Mouse (Mus musculus) forebrain, embryonic 12.5 days (tissue): Measurements from ENCODE around the gene Btn1a1. TPM values are rescaled to one million over a fixed set of nuclear protein-coding genes. Genes with fewer than 3 reads are reported as not detected.
A peak's percentile ranks its signal among the peaks of the same experiment; 100 is the strongest.

ENCODE experiments used
- ATAC-seq: fragments of 200-750 bp; cut with Nextera tagmentation; 2 replicates; pipeline ENCODE4 v1.8.0; 2017; ENCODE audit warnings: moderate TSS enrichment; ENCODE audit not compliant: low FRiP score
- H3K27ac ChIP-seq: fragments of 300-500 bp; sonication (generic); 2 replicates; pipeline ENCODE4 v1.5.1; 2016; ENCODE audit warnings: mild to moderate bottlenecking
- H3K27me3 ChIP-seq: fragments of 300-500 bp; sonication (generic); 2 replicates; pipeline ENCODE4 v1.6.1; 2016; ENCODE audit warnings: mild to moderate bottlenecking
- H3K36me3 ChIP-seq: fragments of 300-500 bp; sonication (generic); replicated peaks from 2 replicates; pipeline ENCODE4 v1.6.1; 2016; ENCODE audit warnings: mild to moderate bottlenecking
- H3K4me1 ChIP-seq: fragments of 300-500 bp; sonication (generic); 2 replicates; pipeline ENCODE4 v1.6.1; 2016
- H3K4me2 ChIP-seq: fragments of 300-500 bp; sonication (generic); 2 replicates; pipeline ENCODE4 v1.6.1; 2016; ENCODE audit warnings: mild to moderate bottlenecking, moderate library complexity
- H3K4me3 ChIP-seq: fragments of 300-500 bp; sonication (generic); replicated peaks from 2 replicates; pipeline ENCODE4 v1.5.1; 2016; ENCODE audit warnings: mild to moderate bottlenecking
- H3K9ac ChIP-seq: fragments of 300-500 bp; sonication (generic); 2 replicates; pipeline ENCODE4 v1.6.1; 2016; ENCODE audit warnings: mild to moderate bottlenecking
- H3K9me3 ChIP-seq: fragments of 300-500 bp; sonication (generic); 2 replicates; pipeline ENCODE4 v1.6.1; 2016
- WGBS: fragments of 180-500 bp; shearing (Covaris S2); methylation state at CpG from one replicate; pipeline ENCODE4 v1.1.7; 2016; 5-methylcytosine and 5-hydroxymethylcytosine counted together
- polyA plus RNA-seq: library from polyadenylated mRNA; unstranded; fragments of >200 nt; fragmentation: Nextera tagmentation; extraction: Ambion mirVana; gene quantifications from 2 replicates; pipeline ENCODE4 v1.2.1, GENCODE M21; 2016

Btn1a1 gene
- polyA plus RNA-seq, 1 experiment from 2014 or later, result 0.18 TPM

GRCm38 (mm10) chr13:23435676-23436075, 30.0 kb downstream of the Btn1a1 start:
- H3K27me3 ChIP-seq, result no peaks in the 10 kb centered on the region
- peak overlapping the region; percentile 65 for H3K4me2 ChIP-seq
- H3K27ac ChIP-seq, result 0 out of 2 replicates have a peak overlapping the region, but pooled peaks have one; percentile 25
- peak overlapping the region; percentile 40 for H3K4me3 ChIP-seq
- peaks cover 18% of the 10 kb centered on the region for H3K4me1 ChIP-seq
- ATAC-seq, result no peak
- H3K36me3 ChIP-seq, result no peaks in the 10 kb centered on the region
- 1% methylated on average over 12 of the region's 12 CpGs for WGBS
- no peaks in the 10 kb centered on the region for H3K9me3 ChIP-seq
- peak overlapping the region; percentile 54; the same call in 1 of the 2 replicates for H3K9ac ChIP-seq

GRCm38 (mm10) chr13:23435241-23435640, 30.5 kb downstream of the Btn1a1 start:
- Histone ChIP-seq H3K9ac (no peak overlapping the region), H3K4me1 (peaks cover 18% of the 10 kb centered on the region), H3K36me3 (no peaks in the 10 kb centered on the region), H3K9me3 (no peaks in the 10 kb centered on the region), H3K27ac (no peak overlapping the region), H3K27me3 (no peaks in the 10 kb centered on the region), H3K4me3 (peak overlapping the region; percentile 40), H3K4me2 (peak overlapping the region; percentile 65)
- 17% methylated on average over 4 of the region's 4 CpGs for WGBS
- ATAC-seq, result no peak

- H3K27ac ChIP-seq, result no peak overlapping the region
- peaks cover 25% of the 10 kb centered on the region for H3K4me1 ChIP-seq
- no peaks in the 10 kb centered on the region for H3K36me3 ChIP-seq
- WGBS, result 10% methylated on average over 7 of the region's 7 CpGs
- H3K9ac ChIP-seq, result no peak overlapping the region
- H3K4me3 ChIP-seq, result no peak overlapping the region
- no peak for ATAC-seq
- no peaks in the 10 kb centered on the region for H3K9me3 ChIP-seq
- no peaks in the 10 kb centered on the region for H3K27me3 ChIP-seq
- peak overlapping the region; percentile 28 for H3K4me2 ChIP-seq
Measured at GRCm38 (mm10) chr13:23434426-23434825, 31.3 kb downstream of the Btn1a1 start.

- 56% methylated on average over 5 of the region's 5 CpGs for WGBS
- H3K27ac ChIP-seq, result no peak overlapping the region
- ATAC-seq, result no peak
- H3K4me1 ChIP-seq, result peaks cover 30% of the 10 kb centered on the region
- H3K9ac ChIP-seq, result no peak overlapping the region
- no peaks in the 10 kb centered on the region for H3K36me3 ChIP-seq
- H3K4me3 ChIP-seq, result no peak overlapping the region
- no peaks in the 10 kb centered on the region for H3K27me3 ChIP-seq
- H3K4me2 ChIP-seq, result peak overlapping the region; percentile 30
- H3K9me3 ChIP-seq, result no peaks in the 10 kb centered on the region
Measured at GRCm38 (mm10) chr13:23433801-23434200, 31.9 kb downstream of the Btn1a1 start.

GRCm38 (mm10) chr13:23433206-23433605, 32.5 kb downstream of the Btn1a1 start:
- Histone ChIP-seq H3K27ac (peak overlapping the region; percentile 46; the same call in 1 of the 2 replicates), H3K9ac (peak overlapping the region; percentile 5; the same call in 1 of the 2 replicates), H3K36me3 (no peaks in the 10 kb centered on the region), H3K4me3 (peak overlapping the region; percentile 49), H3K4me1 (peaks cover 30% of the 10 kb centered on the region), H3K4me2 (peak overlapping the region; percentile 58), H3K27me3 (no peaks in the 10 kb centered on the region), H3K9me3 (no peaks in the 10 kb centered on the region)
- 8% methylated on average over 5 of the region's 5 CpGs for WGBS
- ATAC-seq, result no peak

GRCm38 (mm10) chr13:23432562-23433201, 33.0 kb downstream of the Btn1a1 start:
- peaks cover 30% of the 10 kb centered on the region for H3K4me1 ChIP-seq
- no peaks in the 10 kb centered on the region for H3K9me3 ChIP-seq
- peak overlapping the region; percentile 40; the same call in 1 of the 2 replicates for H3K9ac ChIP-seq
- peak overlapping the region; percentile 49 for H3K4me3 ChIP-seq
- H3K27ac ChIP-seq, result peak overlapping the region; percentile 57; the same call in 1 of the 2 replicates
- peak overlapping the region; percentile 58 for H3K4me2 ChIP-seq
- peak; percentile 87 for ATAC-seq
- under 1% methylated on average over 28 of the region's 28 CpGs for WGBS
- no peaks in the 10 kb centered on the region for H3K36me3 ChIP-seq
- no peaks in the 10 kb centered on the region for H3K27me3 ChIP-seq

- ATAC-seq, result peak; percentile 70
- H3K36me3 ChIP-seq, result no peaks in the 10 kb centered on the region
- H3K27me3 ChIP-seq, result no peaks in the 10 kb centered on the region
- peak overlapping the region; percentile 58 for H3K4me2 ChIP-seq
- WGBS, result under 1% methylated on average over 15 of the region's 15 CpGs
- H3K4me3 ChIP-seq, result peak overlapping the region; percentile 49
- peaks cover 30% of the 10 kb centered on the region for H3K4me1 ChIP-seq
- H3K27ac ChIP-seq, result peak overlapping the region; percentile 92
- no peaks in the 10 kb centered on the region for H3K9me3 ChIP-seq
- H3K9ac ChIP-seq, result peak overlapping the region; percentile 54
Measured at GRCm38 (mm10) chr13:23431351-23431771, 34.3 kb downstream of the Btn1a1 start.

- peak overlapping the region; percentile 58 for H3K4me2 ChIP-seq
- H3K4me3 ChIP-seq, result peak overlapping the region; percentile 49
- no peaks in the 10 kb centered on the region for H3K9me3 ChIP-seq
- H3K36me3 ChIP-seq, result no peaks in the 10 kb centered on the region
- WGBS, result under 1% methylated on average over 17 of the region's 17 CpGs
- no peaks in the 10 kb centered on the region for H3K27me3 ChIP-seq
- H3K4me1 ChIP-seq, result peaks cover 28% of the 10 kb centered on the region
- peak; percentile 57 for ATAC-seq
- peak overlapping the region; percentile 92 for H3K27ac ChIP-seq
- peak overlapping the region; percentile 53 for H3K9ac ChIP-seq
Measured at GRCm38 (mm10) chr13:23430734-23431133, 35.0 kb downstream of the Btn1a1 start.

GRCm38 (mm10) chr13:23429771-23430380, 35.8 kb downstream of the Btn1a1 start:
- no peak for ATAC-seq
- no peaks in the 10 kb centered on the region for H3K9me3 ChIP-seq
- peak overlapping the region; percentile 49 for H3K4me3 ChIP-seq
- H3K4me1 ChIP-seq, result peaks cover 25% of the 10 kb centered on the region
- H3K4me2 ChIP-seq, result peak overlapping the region; percentile 58
- H3K27me3 ChIP-seq, result no peaks in the 10 kb centered on the region
- peak overlapping the region; percentile 92 for H3K27ac ChIP-seq
- H3K9ac ChIP-seq, result peak overlapping the region; percentile 53
- no peaks in the 10 kb centered on the region for H3K36me3 ChIP-seq
- 40% methylated on average over 10 of the region's 10 CpGs for WGBS

GRCm38 (mm10) chr13:23428166-23428993, 37.3 kb downstream of the Btn1a1 start:
- H3K27ac ChIP-seq, result no peak overlapping the region
- no peaks in the 10 kb centered on the region for H3K27me3 ChIP-seq
- H3K4me3 ChIP-seq, result no peak overlapping the region
- no peak for ATAC-seq
- H3K4me2 ChIP-seq, result no peak overlapping the region
- H3K9me3 ChIP-seq, result no peaks in the 10 kb centered on the region
- 54% methylated on average over 16 of the region's 16 CpGs for WGBS
- H3K4me1 ChIP-seq, result peaks cover 21% of the 10 kb centered on the region
- H3K9ac ChIP-seq, result no peak overlapping the region
- H3K36me3 ChIP-seq, result no peaks in the 10 kb centered on the region

GRCm38 (mm10) chr13:23427401-23427910, 38.2 kb downstream of the Btn1a1 start:
- Histone ChIP-seq H3K27me3 (no peaks in the 10 kb centered on the region), H3K4me1 (peaks cover 28% of the 10 kb centered on the region), H3K9me3 (no peaks in the 10 kb centered on the region), H3K27ac (no peak overlapping the region), H3K4me3 (no peak overlapping the region), H3K9ac (no peak overlapping the region), H3K36me3 (no peaks in the 10 kb centered on the region), H3K4me2 (no peak overlapping the region)
- no peak for ATAC-seq
- WGBS, result 68% methylated on average over 10 of the region's 10 CpGs

- ATAC-seq, result no peak
- Histone ChIP-seq H3K9me3 (no peaks in the 10 kb centered on the region), H3K36me3 (peaks cover 4% of the 10 kb centered on the region), H3K4me2 (no peak overlapping the region), H3K27ac (no peak overlapping the region), H3K9ac (no peak overlapping the region), H3K27me3 (no peaks in the 10 kb centered on the region), H3K4me1 (peaks cover 30% of the 10 kb centered on the region), H3K4me3 (no peak overlapping the region)
- WGBS, result 10% methylated on average over 14 of the region's 14 CpGs
Measured at GRCm38 (mm10) chr13:23426922-23427321, 38.8 kb downstream of the Btn1a1 start.
